Mouse (Mus musculus): ENCODE results near the gene Selenon.

GRCm38 (mm10) chr4:134518541-134518940 lies 33.4 kb downstream of the Selenon start:
- TF ChIP-seq POLR2A (IDR thresholded peaks at IDR 0.05; ENCODE audit: insufficient read depth, low read depth, low read length): no peak
- no peak for TF ChIP-seq CTCF (IDR thresholded peaks at IDR 0.05; ENCODE audit: insufficient read depth, low read depth, low read length)

Measured in olfactory bulb, adult 2 months (tissue).